Mouse (Mus musculus): ENCODE measurements around the gene Ube2g2. TPM values are rescaled to one million over a fixed set of nuclear protein-coding genes. Genes with fewer than 3 reads are reported as not detected.

Ube2g2 gene
- polyA plus RNA-seq, 1 experiment from 2014 or later, result 102 TPM

GRCm38 (mm10) chr10:77610221-77610961, 11.7 kb upstream of the Ube2g2 start:
- Histone ChIP-seq H3K27me3 (ENCODE audit: poor library complexity, severe bottlenecking) (no peaks in the 10 kb centered on the region), H3K4me1 (peaks cover 24% of the 10 kb centered on the region), H3K36me3 (replicated peaks) (peaks cover 82% of the 10 kb centered on the region), H3K9me3 (no peaks in the 10 kb centered on the region), H3K4me3 (no peak overlapping the region), H3K27ac (no peak overlapping the region)
- DNase-seq (ENCODE audit: extremely low spot score, low spot score), result no peak
- 94% methylated on average over 8 of the region's 8 CpGs for WGBS

- 94% methylated on average over 3 of the region's 3 CpGs for WGBS
- Histone ChIP-seq H3K27ac (no peak overlapping the region), H3K9me3 (no peaks in the 10 kb centered on the region), H3K4me1 (no peaks in the 10 kb centered on the region), H3K4me3 (no peak overlapping the region), H3K27me3 (ENCODE audit: poor library complexity, severe bottlenecking) (no peaks in the 10 kb centered on the region), H3K36me3 (replicated peaks) (peaks cover 98% of the 10 kb centered on the region)
- DNase-seq (ENCODE audit: extremely low spot score, low spot score), result no peak
Observed at GRCm38 (mm10) chr10:77613409-77613808, 8.7 kb upstream of the Ube2g2 start.

DNA sequence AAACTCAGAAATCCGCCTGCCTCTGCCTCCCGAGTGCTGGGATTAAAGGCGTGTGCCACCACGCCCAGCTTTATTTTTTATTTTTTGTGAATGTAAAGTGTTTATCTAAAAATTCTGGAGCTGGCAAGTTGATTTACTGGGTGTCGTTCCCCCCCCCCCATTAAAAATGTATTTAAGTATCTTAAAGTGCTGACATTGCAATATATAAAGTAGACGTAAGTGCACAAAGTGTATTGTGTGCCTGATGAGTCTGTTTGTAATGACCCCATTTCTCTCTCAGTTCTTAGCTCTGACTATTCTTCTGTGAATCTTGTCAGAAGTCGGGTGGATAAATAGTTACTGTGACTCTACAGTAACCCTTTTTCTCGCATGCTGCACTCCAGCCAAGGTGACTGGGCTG, 6.4 kb upstream of the Ube2g2 start:
- Histone ChIP-seq H3K4me1 (no peaks in the 10 kb centered on the region), H3K36me3 (replicated peaks) (peaks cover 97% of the 10 kb centered on the region), H3K27me3 (ENCODE audit: poor library complexity, severe bottlenecking) (no peaks in the 10 kb centered on the region), H3K27ac (no peak overlapping the region), H3K4me3 (no peak overlapping the region), H3K9me3 (no peaks in the 10 kb centered on the region)
- WGBS, result 94% methylated on average over 8 of the region's 8 CpGs
- DNase-seq (ENCODE audit: extremely low spot score, low spot score), result no peak

- no peak for DNase-seq (ENCODE audit: extremely low spot score, low spot score)
- no peaks in the 10 kb centered on the region for H3K27me3 ChIP-seq (ENCODE audit: poor library complexity, severe bottlenecking)
- H3K27ac ChIP-seq, result no peak overlapping the region
- H3K36me3 ChIP-seq (replicated peaks), result peaks cover 93% of the 10 kb centered on the region
- no peaks in the 10 kb centered on the region for H3K4me1 ChIP-seq
- H3K9me3 ChIP-seq, result no peaks in the 10 kb centered on the region
- H3K4me3 ChIP-seq, result no peak overlapping the region
- WGBS, result 97% methylated on average over 9 of the region's 9 CpGs
Observed at GRCm38 (mm10) chr10:77616166-77616565, 5.9 kb upstream of the Ube2g2 start.

DNA sequence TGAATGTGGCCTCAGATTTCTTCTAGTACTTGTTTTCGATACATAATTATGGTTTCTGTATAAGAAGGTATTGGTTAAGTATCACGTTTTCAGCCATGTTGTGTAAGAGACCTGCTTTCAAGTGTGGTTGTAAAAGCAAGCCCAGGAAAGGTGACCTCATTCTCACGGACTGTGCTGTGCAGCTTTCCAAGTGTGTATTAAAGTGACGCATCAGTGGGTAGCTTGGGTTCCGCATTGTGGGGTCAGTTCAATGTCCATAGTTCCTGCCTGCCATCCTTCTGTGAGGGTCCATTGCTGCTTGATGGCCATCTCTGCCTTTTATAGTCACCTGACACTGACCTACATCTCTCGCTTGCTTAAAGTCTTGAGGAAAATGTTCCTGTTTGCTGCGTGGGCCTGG, 5.1 kb upstream of the Ube2g2 start:
- H3K27ac ChIP-seq, result no peak overlapping the region
- WGBS, result 94% methylated on average over 7 of the region's 7 CpGs
- no peaks in the 10 kb centered on the region for H3K9me3 ChIP-seq
- H3K4me3 ChIP-seq, result no peak overlapping the region
- no peaks in the 10 kb centered on the region for H3K27me3 ChIP-seq (ENCODE audit: poor library complexity, severe bottlenecking)
- DNase-seq (ENCODE audit: extremely low spot score, low spot score), result no peak
- H3K36me3 ChIP-seq (replicated peaks), result peaks cover 85% of the 10 kb centered on the region
- H3K4me1 ChIP-seq, result peaks cover 5% of the 10 kb centered on the region

DNA sequence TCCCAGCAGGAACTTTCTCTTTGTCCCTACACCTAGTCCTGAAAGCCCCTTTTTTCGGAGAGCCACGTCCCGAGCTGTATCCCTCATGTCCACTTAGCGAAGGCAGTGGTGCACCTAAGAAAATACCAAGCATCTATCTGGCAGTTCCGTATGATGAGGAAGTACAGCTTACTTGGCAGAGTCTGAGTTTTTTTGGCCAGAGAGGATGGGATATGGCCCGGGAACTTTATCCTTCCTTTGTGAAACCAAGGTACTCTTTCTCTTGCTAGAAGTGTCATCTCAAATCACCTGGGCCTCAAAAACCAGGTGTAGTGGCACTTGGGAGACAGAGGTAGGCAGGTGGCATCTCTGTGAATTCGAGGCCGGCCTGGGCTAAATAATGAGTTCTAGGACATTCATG, 529 bp upstream of the Ube2g2 start:
- Histone ChIP-seq H3K9me3 (no peaks in the 10 kb centered on the region), H3K36me3 (replicated peaks) (peaks cover 62% of the 10 kb centered on the region), H3K27ac (peak overlapping the region; percentile 96), H3K4me1 (peaks cover 28% of the 10 kb centered on the region), H3K4me3 (peak overlapping the region; percentile 100), H3K27me3 (ENCODE audit: poor library complexity, severe bottlenecking) (no peaks in the 10 kb centered on the region)
- DNase-seq (ENCODE audit: extremely low spot score, low spot score), result no peak
- WGBS, result 77% methylated on average over 8 of the region's 8 CpGs

GRCm38 (mm10) chr10:77623069-77623492, 1.0 kb downstream of the Ube2g2 start:
- Histone ChIP-seq H3K9me3 (no peaks in the 10 kb centered on the region), H3K27ac (peak overlapping the region; percentile 96), H3K36me3 (replicated peaks) (peaks cover 51% of the 10 kb centered on the region), H3K27me3 (ENCODE audit: poor library complexity, severe bottlenecking) (no peaks in the 10 kb centered on the region), H3K4me1 (peaks cover 30% of the 10 kb centered on the region), H3K4me3 (peak overlapping the region; percentile 100)
- DNase-seq (ENCODE audit: extremely low spot score, low spot score), result no peak
- WGBS, result 16% methylated on average over 8 of the region's 8 CpGs

DNA sequence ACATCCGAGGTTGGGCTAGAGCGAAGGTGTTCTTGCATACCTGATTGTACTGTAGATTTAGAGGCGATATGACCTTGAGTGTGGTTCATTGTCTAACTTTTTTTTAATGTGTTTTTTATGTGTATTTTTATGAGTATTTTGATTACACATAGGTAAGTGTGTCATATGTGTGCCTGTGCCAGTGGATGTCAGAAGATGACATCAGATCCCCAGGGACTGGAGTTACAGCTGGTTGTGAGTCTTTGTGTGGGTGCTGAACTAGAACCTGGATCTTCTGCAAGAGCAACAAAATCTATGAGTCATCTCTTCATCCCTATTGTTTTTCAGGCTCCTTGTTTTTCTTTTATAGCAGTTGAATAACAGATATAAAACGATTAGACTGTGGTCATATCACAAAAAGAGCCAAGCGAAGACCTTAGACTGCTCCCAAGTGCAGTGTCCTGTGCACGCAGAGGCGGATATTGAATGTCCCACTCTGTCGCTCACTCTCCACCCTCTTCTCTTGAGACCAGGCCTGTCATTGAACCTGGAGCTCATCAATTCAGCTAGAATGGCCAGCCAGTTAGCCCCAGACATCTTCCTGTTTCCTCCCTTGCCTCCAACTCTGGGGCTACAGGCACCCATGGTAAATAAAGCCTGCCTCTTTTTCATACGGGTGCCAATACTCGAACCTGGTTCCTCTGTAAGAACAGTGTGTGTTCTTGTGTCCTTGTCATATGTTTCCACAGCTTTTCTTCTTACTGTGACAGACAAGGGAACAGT, 1.7 kb downstream of the Ube2g2 start:
- 94% methylated on average over 10 of the region's 10 CpGs for WGBS
- Histone ChIP-seq H3K4me3 (peak overlapping the region; percentile 100), H3K4me1 (peaks cover 34% of the 10 kb centered on the region), H3K27me3 (ENCODE audit: poor library complexity, severe bottlenecking) (no peaks in the 10 kb centered on the region), H3K36me3 (replicated peaks) (peaks cover 49% of the 10 kb centered on the region), H3K9me3 (no peaks in the 10 kb centered on the region), H3K27ac (no peak overlapping the region)
- DNase-seq (ENCODE audit: extremely low spot score, low spot score), result no peak

GRCm38 (mm10) chr10:77624570-77624995, 2.5 kb downstream of the Ube2g2 start:
- peaks cover 46% of the 10 kb centered on the region for H3K36me3 ChIP-seq (replicated peaks)
- H3K9me3 ChIP-seq, result no peaks in the 10 kb centered on the region
- H3K4me3 ChIP-seq, result no peak overlapping the region
- no peak overlapping the region for H3K27ac ChIP-seq
- no peak for DNase-seq (ENCODE audit: extremely low spot score, low spot score)
- H3K4me1 ChIP-seq, result peaks cover 34% of the 10 kb centered on the region
- WGBS, result 85% methylated on average over 7 of the region's 7 CpGs
- no peaks in the 10 kb centered on the region for H3K27me3 ChIP-seq (ENCODE audit: poor library complexity, severe bottlenecking)

DNA sequence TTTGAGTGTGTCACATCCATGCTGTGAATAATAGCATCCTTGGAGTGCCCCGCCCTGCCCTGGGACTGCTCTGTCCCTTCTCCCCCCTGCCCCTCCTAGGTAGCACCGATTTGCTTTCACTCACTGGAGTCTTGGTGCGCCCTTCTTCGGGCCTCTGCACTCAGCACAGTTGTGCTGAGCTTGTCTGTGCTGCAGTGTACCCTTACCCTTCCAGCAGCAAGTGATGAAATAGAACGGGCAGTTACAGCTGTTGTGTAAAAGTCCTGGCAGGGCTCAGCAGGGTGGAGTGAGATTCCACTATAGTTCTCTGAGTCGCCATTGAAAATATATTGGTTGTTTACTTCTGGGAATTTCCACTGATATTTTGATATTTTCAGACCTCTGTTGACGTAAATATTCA, 4.0 kb downstream of the Ube2g2 start:
- Histone ChIP-seq H3K27me3 (ENCODE audit: poor library complexity, severe bottlenecking) (no peaks in the 10 kb centered on the region), H3K36me3 (replicated peaks) (peaks cover 41% of the 10 kb centered on the region), H3K27ac (no peak overlapping the region), H3K9me3 (no peaks in the 10 kb centered on the region), H3K4me1 (peaks cover 34% of the 10 kb centered on the region), H3K4me3 (no peak overlapping the region)
- no peak for DNase-seq (ENCODE audit: extremely low spot score, low spot score)
- 87% methylated on average over 7 of the region's 7 CpGs for WGBS

DNA sequence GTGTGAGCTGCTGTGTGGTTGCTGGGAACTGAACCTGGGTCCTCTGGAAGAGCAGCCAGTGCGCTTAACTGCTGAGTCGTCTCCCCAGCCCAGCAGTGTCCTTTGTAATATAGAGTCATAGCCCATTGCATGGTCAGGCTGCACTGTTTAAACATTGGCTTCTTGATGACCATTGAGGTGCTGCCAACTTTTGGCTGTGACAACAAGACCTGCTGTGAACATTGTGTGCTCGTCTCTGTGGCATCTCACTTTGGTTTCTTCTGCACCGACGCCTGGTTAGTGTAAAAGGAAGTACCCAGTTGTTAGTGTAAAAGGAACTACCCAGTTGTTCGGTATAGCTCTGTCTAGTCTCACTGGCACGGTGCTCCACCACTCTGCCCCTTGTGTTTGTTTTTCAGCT, 4.5 kb downstream of the Ube2g2 start:
- Histone ChIP-seq H3K27me3 (ENCODE audit: poor library complexity, severe bottlenecking) (no peaks in the 10 kb centered on the region), H3K9me3 (no peaks in the 10 kb centered on the region), H3K36me3 (replicated peaks) (peaks cover 46% of the 10 kb centered on the region), H3K4me3 (no peak overlapping the region), H3K4me1 (peaks cover 32% of the 10 kb centered on the region), H3K27ac (no peak overlapping the region)
- no peak for DNase-seq (ENCODE audit: extremely low spot score, low spot score)
- WGBS, result 82% methylated on average over 7 of the region's 7 CpGs

- WGBS, result 51% methylated on average over 2 of the region's 2 CpGs
- no peak overlapping the region for H3K27ac ChIP-seq
- DNase-seq (ENCODE audit: extremely low spot score, low spot score), result peak; percentile 78
- H3K27me3 ChIP-seq (ENCODE audit: poor library complexity, severe bottlenecking), result no peaks in the 10 kb centered on the region
- H3K4me1 ChIP-seq, result peaks cover 28% of the 10 kb centered on the region
- H3K36me3 ChIP-seq (replicated peaks), result peaks cover 53% of the 10 kb centered on the region
- no peaks in the 10 kb centered on the region for H3K9me3 ChIP-seq
- H3K4me3 ChIP-seq, result no peak overlapping the region
Observed at GRCm38 (mm10) chr10:77627497-77627896, 5.4 kb downstream of the Ube2g2 start.

- Histone ChIP-seq H3K9me3 (no peaks in the 10 kb centered on the region), H3K27me3 (ENCODE audit: poor library complexity, severe bottlenecking) (no peaks in the 10 kb centered on the region), H3K4me3 (no peak overlapping the region), H3K36me3 (replicated peaks) (peaks cover 66% of the 10 kb centered on the region), H3K4me1 (peaks cover 14% of the 10 kb centered on the region), H3K27ac (no peak overlapping the region)
- DNase-seq (ENCODE audit: extremely low spot score, low spot score), result no peak
- 89% methylated on average over 3 of the region's 3 CpGs for WGBS
Observed at GRCm38 (mm10) chr10:77629163-77629562, 7.1 kb downstream of the Ube2g2 start.
